Mouse (Mus musculus): ENCODE results near the gene Pogz. TPM values are rescaled to one million over a fixed set of nuclear protein-coding genes. Genes with fewer than 3 reads are reported as not detected.

Gene Pogz
- total and polyA plus RNA-seq, 2 experiments from 2014 or later: 14.0 to 48.2 TPM

- no peak overlapping the region for H3K9ac ChIP-seq
- H3K4me2 ChIP-seq (ENCODE audit: low read depth): no peak overlapping the region
- no peak for ATAC-seq
- no peaks in the 10 kb centered on the region for H3K36me3 ChIP-seq (ENCODE audit: insufficient read depth)
- no peak for DNase-seq
- H3K4me3 ChIP-seq (ENCODE audit: low read depth, low read length): no peak overlapping the region
- H3K27me3 ChIP-seq (ENCODE audit: insufficient read depth, low read length): no peaks in the 10 kb centered on the region
- no peaks in the 10 kb centered on the region for H3K4me1 ChIP-seq (ENCODE audit: insufficient read depth)
- TF ChIP-seq CTCF (IDR thresholded peaks at IDR 0.05; ENCODE audit: low read depth): peak; percentile 3; the same call in 1 of the 2 replicates
- H3K9me3 ChIP-seq (ENCODE audit: low read length): no peaks in the 10 kb centered on the region
- H3K27ac ChIP-seq (ENCODE audit: low read depth, low read length): no peak overlapping the region
Measured at GRCm38 (mm10) chr3:94815603-94816002, 21.8 kb upstream of the Pogz start.

- Histone ChIP-seq H3K27me3 (ENCODE audit: insufficient read depth, low read length) (no peaks in the 10 kb centered on the region), H3K4me1 (ENCODE audit: insufficient read depth) (no peaks in the 10 kb centered on the region), H3K4me3 (ENCODE audit: low read depth, low read length) (no peak overlapping the region), H3K9ac (no peak overlapping the region), H3K36me3 (ENCODE audit: insufficient read depth) (no peaks in the 10 kb centered on the region), H3K27ac (ENCODE audit: low read depth, low read length) (no peak overlapping the region), H3K4me2 (ENCODE audit: low read depth) (no peak overlapping the region), H3K9me3 (ENCODE audit: low read length) (no peaks in the 10 kb centered on the region)
- DNase-seq: no peak
- no peak for ATAC-seq
- TF ChIP-seq CTCF (IDR thresholded peaks at IDR 0.05; ENCODE audit: low read depth): no peak
- 86% methylated on average over 2 of the region's 2 CpGs for WGBS
Measured at GRCm38 (mm10) chr3:94817731-94818130, 19.6 kb upstream of the Pogz start.

GRCm38 (mm10) chr3:94819452-94820425 lies 17.6 kb upstream of the Pogz start:
- Histone ChIP-seq H3K27ac (ENCODE audit: low read depth, low read length) (no peak overlapping the region), H3K9ac (no peak overlapping the region), H3K4me1 (ENCODE audit: insufficient read depth) (no peaks in the 10 kb centered on the region), H3K36me3 (ENCODE audit: insufficient read depth) (no peaks in the 10 kb centered on the region), H3K9me3 (ENCODE audit: low read length) (no peaks in the 10 kb centered on the region), H3K4me2 (ENCODE audit: low read depth) (no peak overlapping the region), H3K4me3 (ENCODE audit: low read depth, low read length) (no peak overlapping the region), H3K27me3 (ENCODE audit: insufficient read depth, low read length) (no peaks in the 10 kb centered on the region)
- no peak for ATAC-seq
- TF ChIP-seq CTCF (IDR thresholded peaks at IDR 0.05; ENCODE audit: low read depth): no peak
- WGBS: 68% methylated on average over 24 of the region's 24 CpGs
- DNase-seq: no peak

GRCm38 (mm10) chr3:94821008-94821638 lies 16.2 kb upstream of the Pogz start:
- Histone ChIP-seq H3K4me2 (ENCODE audit: low read depth) (peak overlapping the region; percentile 83), H3K4me3 (ENCODE audit: low read depth, low read length) (peak overlapping the region; percentile 61), H3K9me3 (ENCODE audit: low read length) (no peaks in the 10 kb centered on the region), H3K36me3 (ENCODE audit: insufficient read depth) (no peaks in the 10 kb centered on the region), H3K27ac (ENCODE audit: low read depth, low read length) (peak overlapping the region; percentile 91), H3K4me1 (ENCODE audit: insufficient read depth) (no peaks in the 10 kb centered on the region), H3K27me3 (ENCODE audit: insufficient read depth, low read length) (no peaks in the 10 kb centered on the region), H3K9ac (peak overlapping the region; percentile 70)
- WGBS: under 1% methylated on average over 31 of the region's 31 CpGs
- DNase-seq (no peak), ATAC-seq (peak; percentile 77)
- TF ChIP-seq CTCF (IDR thresholded peaks at IDR 0.05; ENCODE audit: low read depth): 0 out of 2 replicates have a peak, but pooled peaks have one; percentile 13

GRCm38 (mm10) chr3:94822082-94822481 lies 15.3 kb upstream of the Pogz start:
- no peak for DNase-seq
- H3K36me3 ChIP-seq (ENCODE audit: insufficient read depth): no peaks in the 10 kb centered on the region
- H3K9ac ChIP-seq: peak overlapping the region; percentile 70
- H3K9me3 ChIP-seq (ENCODE audit: low read length): no peaks in the 10 kb centered on the region
- H3K4me1 ChIP-seq (ENCODE audit: insufficient read depth): no peaks in the 10 kb centered on the region
- 46% methylated on average over 4 of the region's 4 CpGs for WGBS
- H3K4me3 ChIP-seq (ENCODE audit: low read depth, low read length): peak overlapping the region; percentile 61
- peak overlapping the region; percentile 91 for H3K27ac ChIP-seq (ENCODE audit: low read depth, low read length)
- TF ChIP-seq CTCF (IDR thresholded peaks at IDR 0.05; ENCODE audit: low read depth): no peak
- no peaks in the 10 kb centered on the region for H3K27me3 ChIP-seq (ENCODE audit: insufficient read depth, low read length)
- H3K4me2 ChIP-seq (ENCODE audit: low read depth): peak overlapping the region; percentile 83
- peak; percentile 52 for ATAC-seq

GRCm38 (mm10) chr3:94824110-94824509 lies 13.3 kb upstream of the Pogz start:
- no peak overlapping the region for H3K4me3 ChIP-seq (ENCODE audit: low read depth, low read length)
- no peaks in the 10 kb centered on the region; the same call in 1 of the 2 replicates for H3K27me3 ChIP-seq (ENCODE audit: insufficient read depth, low read length)
- no peak for TF ChIP-seq CTCF (IDR thresholded peaks at IDR 0.05; ENCODE audit: low read depth)
- H3K4me2 ChIP-seq (ENCODE audit: low read depth): no peak overlapping the region
- ATAC-seq: no peak
- no peak overlapping the region for H3K9ac ChIP-seq
- no peak overlapping the region for H3K27ac ChIP-seq (ENCODE audit: low read depth, low read length)
- H3K4me1 ChIP-seq (ENCODE audit: insufficient read depth): no peaks in the 10 kb centered on the region
- DNase-seq: no peak
- H3K9me3 ChIP-seq (ENCODE audit: low read length): no peaks in the 10 kb centered on the region
- H3K36me3 ChIP-seq (ENCODE audit: insufficient read depth): no peaks in the 10 kb centered on the region
- WGBS: 81% methylated on average over 3 of the region's 3 CpGs

GRCm38 (mm10) chr3:94832100-94832499 lies 5.3 kb upstream of the Pogz start:
- Histone ChIP-seq H3K36me3 (ENCODE audit: insufficient read depth) (no peaks in the 10 kb centered on the region), H3K9me3 (ENCODE audit: low read length) (0 out of 2 replicates have a peak, but pooled peaks cover 3% of the 10 kb centered on the region), H3K9ac (no peak overlapping the region), H3K4me3 (ENCODE audit: low read depth, low read length) (no peak overlapping the region), H3K4me2 (ENCODE audit: low read depth) (no peak overlapping the region), H3K27me3 (ENCODE audit: insufficient read depth, low read length) (no peaks in the 10 kb centered on the region; the same call in 1 of the 2 replicates), H3K4me1 (ENCODE audit: insufficient read depth) (no peaks in the 10 kb centered on the region), H3K27ac (ENCODE audit: low read depth, low read length) (no peak overlapping the region)
- no peak for DNase-seq
- WGBS: 15% methylated on average over 9 of the region's 9 CpGs
- no peak for ATAC-seq
- no peak for TF ChIP-seq CTCF (IDR thresholded peaks at IDR 0.05; ENCODE audit: low read depth)
